ENCODE assay signal across 7 mouse cellular contexts in the genomic region with DNA sequence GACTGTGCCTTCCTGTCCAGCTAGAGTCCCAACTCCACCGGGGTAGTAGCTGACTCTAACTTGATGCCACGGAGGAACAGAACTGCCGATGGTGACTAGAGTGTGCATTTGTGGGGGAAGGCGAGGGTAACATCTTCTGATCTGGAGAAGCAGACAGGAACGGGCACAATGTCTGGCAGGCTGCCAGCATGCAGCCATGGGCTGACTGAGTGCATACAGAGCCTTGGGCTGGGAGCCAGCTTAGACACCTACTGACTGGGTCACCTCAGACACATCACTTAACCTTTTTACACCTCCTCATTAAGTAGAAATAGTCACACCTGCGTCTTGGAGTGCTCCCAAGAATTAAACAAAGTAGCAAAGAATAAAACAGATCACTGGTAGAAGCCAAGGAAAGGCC. TPM values are rescaled to one million over a fixed set of nuclear protein-coding genes. Genes with fewer than 3 reads are reported as not detected.
DNase-seq lines count a peak whose midpoint lies in the region; ATAC-seq and TF ChIP-seq lines count a peak whose summit lies in the region.

No protein-coding gene starts in this region.

- H3K36me3 ChIP-seq in kidney, adult 2 months (ENCODE audit: control insufficient read depth, insufficient read depth, low read length) = no peaks in the 10 kb centered on the region
- 0 out of 2 replicates have a peak, but pooled peaks cover 3% of the 10 kb centered on the region for H3K36me3 ChIP-seq in kidney, embryonic 14.5 days (ENCODE audit: control insufficient read depth, insufficient read depth, low read length)

- H3K27ac ChIP-seq in kidney, adult 2 months (ENCODE audit: insufficient read depth, low read depth, low read length) = no peak overlapping the region
- H3K27ac ChIP-seq in kidney, embryonic 14.5 days (ENCODE audit: low read depth, low read length) = no peak overlapping the region

- no peaks in the 10 kb centered on the region for H3K27me3 ChIP-seq in kidney, adult 2 months (replicated peaks; ENCODE audit: control insufficient read depth, insufficient read depth, low read length)
- no peaks in the 10 kb centered on the region for H3K27me3 ChIP-seq in kidney, embryonic 14.5 days (ENCODE audit: control insufficient read depth, insufficient read depth, low read length)
- H3K27me3 ChIP-seq in Patski = no peaks in the 10 kb centered on the region

- H3K9me3 ChIP-seq in kidney, embryonic 14.5 days (ENCODE audit: control insufficient read depth, low read length) = no peaks in the 10 kb centered on the region

- in situ Hi-C loops in Patski (cut with MboI; ENCODE audit: low pct_unique_long_range_greater_than_20kb) = no loop called here

- no peak overlapping the region for H3K9ac ChIP-seq in kidney, embryonic 14.5 days (ENCODE audit: low read depth, low read length)

- peaks cover 24% of the 10 kb centered on the region for H3K4me1 ChIP-seq in kidney, adult 2 months (ENCODE audit: control insufficient read depth, insufficient read depth, low read length)
- peaks cover 12% of the 10 kb centered on the region; the same call in 1 of the 2 replicates for H3K4me1 ChIP-seq in kidney, embryonic 14.5 days (ENCODE audit: control insufficient read depth, insufficient read depth, low read length)

- CTCF ChIA-PET in Patski (lab: Charles Lee) = interaction anchor here (0.7 to 1.3 kb wide), 4 partner anchors 17 to 54 kb away, joined by 3 read pairs; no protein-coding TSS in a partner anchor

- TF ChIP-seq POLR2A in kidney, adult 2 months (IDR thresholded peaks at IDR 0.05; ENCODE audit: low read depth, low read length) = no peak

- POLR2A ChIA-PET in Patski (lab: Charles Lee) = no interaction called here

- WGBS in kidney, adult 2 months = 20% methylated on average over 6 of the region's 6 CpGs
- WGBS in kidney, embryonic 14.5 days = 71% methylated on average over 6 of the region's 6 CpGs

- no peak for ATAC-seq in kidney, embryonic 14.5 days (ENCODE audit: low FRiP score, low TSS enrichment)
- peak; percentile 40 for ATAC-seq in Patski

- H3K4me3 ChIP-seq in kidney, adult 2 months (ENCODE audit: insufficient read depth, low read depth, low read length) = no peak overlapping the region
- H3K4me3 ChIP-seq in kidney, embryonic 14.5 days (ENCODE audit: low read length) = no peak overlapping the region

- no peak for TF ChIP-seq CTCF in kidney, adult 2 months (conservative IDR thresholded peaks at IDR 0.05; ENCODE audit: insufficient read depth, insufficient read length, low read depth, low read length)
- no peak for TF ChIP-seq CTCF in Patski (IDR thresholded peaks at IDR 0.05)

- peak; percentile 78 for DNase-seq in kidney, adult 2 months
- DNase-seq in Patski (ENCODE audit: low read depth, low spot score) = peak; percentile 70
- peak; percentile 70 for DNase-seq in adrenal gland, postnatal 25 days
- peak; percentile 77 to 81 for DNase-seq in kidney, postnatal 36 days
- no peak for DNase-seq in T-cell, adult 2 months (ENCODE audit: low spot score)
- DNase-seq in gastrocnemius, postnatal 14 days = no peak

- intact Hi-C loops in gastrocnemius, postnatal 14 days (cut with DNase I; ENCODE audit: low total_unique reads) = no loop called here

- no peak overlapping the region for H3K4me2 ChIP-seq in kidney, embryonic 14.5 days (replicated peaks; ENCODE audit: low read depth, low read length)

RNA-seq across cellular contexts. Expression of gene Wwc2, which starts 28.7 kb away (rescaled TPM):
- polyA plus RNA-seq in kidney, adult 2 months (2012; rRNA removed) = 20.4 and 22.1 TPM in 2 replicates
- polyA plus RNA-seq in kidney, embryonic 14.5 days (2014; fragmentation: Nextera tagmentation; extraction: Ambion mirVana) = 14.5 and 18.5 TPM in 2 replicates
- polyA plus RNA-seq in Patski (2021) = 62.1 TPM
- total RNA-seq in adrenal gland, postnatal 25 days (2021) = 23.0 and 27.0 TPM in 2 replicates
- 10 to 100 TPM in 1 of 2 experiments, 1 to 10 TPM in 1; 9.9 to 10.3 TPM for total RNA-seq in gastrocnemius, postnatal 14 days (2021)

Comparison
In these comparisons a context has a peak if more than half of its experiments do, and no peak if none do; other contexts are left out.
1. DNase-seq: peak in kidney, adult 2 months (single experiment), Patski (single experiment), adrenal gland, postnatal 25 days (single experiment) and kidney, postnatal 36 days (2 of 2); none in T-cell, adult 2 months (single experiment) and gastrocnemius, postnatal 14 days (single experiment).